Mouse (Mus musculus): Measurements from ENCODE around the gene Grk3.

GRCm38 (mm10) chr5:113017004-113017403 is 1.4 kb upstream of the Grk3 start:
- TF ChIP-seq CTCF (IDR thresholded peaks at IDR 0.05; ENCODE audit: low read depth, low read length) (no peak), POLR2A (IDR thresholded peaks at IDR 0.05; ENCODE audit: extremely low read depth, insufficient read depth, low read length) (no peak)

Measured in liver, adult 2 months (tissue).